Mouse (Mus musculus) T-cell, adult 2 months (primary cell): ENCODE results near the gene Scfd2.

Source experiments
- DNase-seq: peaks from one replicate; pipeline ENCODE4 v3.0.0; 2022; ENCODE audit warnings: low spot score

Scfd2 gene

GRCm38 (mm10) chr5:74455510-74456269, 75.9 kb downstream of the Scfd2 start:
- peak; percentile 1 for DNase-seq

- no peak for DNase-seq
Observed at GRCm38 (mm10) chr5:74455094-74455493, 76.5 kb downstream of the Scfd2 start.

- DNase-seq, result no peak
Observed at GRCm38 (mm10) chr5:74450977-74451376, 80.6 kb downstream of the Scfd2 start.

- no peak for DNase-seq
Observed at GRCm38 (mm10) chr5:74447517-74448334, 83.8 kb downstream of the Scfd2 start.

- no peak for DNase-seq
Observed at GRCm38 (mm10) chr5:74445861-74446260, 85.7 kb downstream of the Scfd2 start.

GRCm38 (mm10) chr5:74438353-74438752, 93.2 kb downstream of the Scfd2 start:
- no peak for DNase-seq

GRCm38 (mm10) chr5:74433580-74434147, 97.9 kb downstream of the Scfd2 start:
- peak; percentile 37 for DNase-seq

- no peak for DNase-seq
Observed at GRCm38 (mm10) chr5:74432879-74433539, 98.5 kb downstream of the Scfd2 start.

- peak; percentile 9 for DNase-seq
Observed at GRCm38 (mm10) chr5:74420615-74421132, 110.9 kb downstream of the Scfd2 start.

- DNase-seq, result no peak
Observed at GRCm38 (mm10) chr5:74412557-74412956, 119.0 kb downstream of the Scfd2 start.

- DNase-seq, result no peak
Observed at GRCm38 (mm10) chr5:74404887-74405286, 126.7 kb downstream of the Scfd2 start.

- DNase-seq, result peak; percentile 89
Observed at GRCm38 (mm10) chr5:74404083-74404482, 127.5 kb downstream of the Scfd2 start.

- DNase-seq, result peak; percentile 86
Observed at GRCm38 (mm10) chr5:74402626-74403025, 128.9 kb downstream of the Scfd2 start.

- no peak for DNase-seq
Observed at GRCm38 (mm10) chr5:74391806-74392205, 139.8 kb downstream of the Scfd2 start.

- no peak for DNase-seq
Observed at GRCm38 (mm10) chr5:74391346-74391745, 140.2 kb downstream of the Scfd2 start.

GRCm38 (mm10) chr5:74388849-74389248, 142.7 kb downstream of the Scfd2 start:
- no peak for DNase-seq

- no peak for DNase-seq
Observed at GRCm38 (mm10) chr5:74388101-74388500, 143.5 kb downstream of the Scfd2 start.

- DNase-seq, result no peak
Observed at GRCm38 (mm10) chr5:74387143-74387886, 144.2 kb downstream of the Scfd2 start.

- DNase-seq, result no peak
Observed at GRCm38 (mm10) chr5:74380045-74380444, 151.5 kb downstream of the Scfd2 start.

GRCm38 (mm10) chr5:74366710-74367101, 164.9 kb downstream of the Scfd2 start:
- DNase-seq, result peak; percentile 55

- DNase-seq, result no peak
Observed at GRCm38 (mm10) chr5:74365984-74366709, 165.4 kb downstream of the Scfd2 start.
